Mouse (Mus musculus): Measurements from ENCODE around the gene Prickle1.

- TF ChIP-seq POLR2A (IDR thresholded peaks at IDR 0.05; ENCODE audit: low read depth, low read length) (no peak), CTCF (IDR thresholded peaks at IDR 0.05; ENCODE audit: extremely low read depth, insufficient read length, insufficient replicate concordance, low read depth, low read length) (no peak)
These were observed 73.9 kb downstream of the Prickle1 start for GRCm38 (mm10) chr15:93521787-93522180.

Measured in small intestine, adult 2 months (tissue).